In the genomic region with DNA sequence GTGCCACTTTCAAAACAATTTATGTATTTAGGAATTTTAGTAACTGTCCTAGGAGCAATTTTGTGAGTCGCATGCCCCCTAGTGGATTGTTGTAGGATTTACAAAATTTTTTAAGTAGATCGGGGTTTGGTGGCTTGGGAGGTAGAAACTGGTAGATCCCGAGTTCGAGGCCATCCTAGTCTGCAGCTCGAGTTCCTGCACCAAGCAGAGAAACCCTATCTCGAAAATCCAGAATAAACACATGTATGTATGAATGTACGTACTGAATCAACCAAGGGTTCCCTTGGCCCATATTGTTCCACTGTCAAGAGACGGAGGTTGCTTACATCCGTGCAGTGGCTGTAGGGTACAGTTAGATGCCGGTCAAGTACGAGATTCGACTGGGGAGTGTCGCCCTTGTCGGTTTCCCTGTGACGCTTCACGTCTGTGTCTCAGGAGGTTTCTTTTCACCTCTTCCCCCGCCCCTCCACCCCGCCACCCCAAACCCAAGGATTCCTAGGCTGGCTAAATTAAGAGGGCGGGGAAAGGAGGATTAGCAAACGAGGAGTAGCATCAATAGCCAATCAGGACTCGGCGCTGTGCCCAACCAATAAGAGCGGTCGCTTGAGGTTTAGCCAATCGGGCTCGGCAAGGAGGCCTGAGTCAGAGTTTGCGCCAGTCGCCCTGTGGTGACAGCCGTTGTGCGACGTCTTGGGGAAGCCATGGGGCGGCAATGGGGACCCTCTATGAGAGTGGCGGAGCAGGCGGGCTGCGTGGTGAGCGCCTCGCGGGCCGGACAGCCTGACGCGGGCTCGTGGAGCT, we compare ENCODE assay signal across 8 mouse cellular contexts. TPM values are rescaled to one million over a fixed set of nuclear protein-coding genes. Genes with fewer than 3 reads are reported as not detected.
A peak's percentile ranks its signal among the peaks of the same experiment; 100 is the strongest.
DNase-seq lines count a peak whose midpoint lies in the region; ATAC-seq lines count a peak whose summit lies in the region.

A gene (plus strand): TSS at position 645 of the 801 bp plus-strand sequence.

- peaks cover 27% of the 10 kb centered on the region for H3K36me3 ChIP-seq in hindbrain, embryonic 16.5 days (ENCODE audit: control insufficient read depth, insufficient read depth, low read length)
- peaks cover 20% of the 10 kb centered on the region for H3K36me3 ChIP-seq in macrophage (ENCODE audit: inconsistent target)

- peak; percentile 90 for DNase-seq in WW6 (ENCODE audit: low read depth, low spot score)
- DNase-seq in cerebellum, postnatal 4 days (ENCODE audit: low spot score in 2 of 2): peak; percentile 97 to 98
- DNase-seq in gastrocnemius, adult 18-20 months (ENCODE audit: low spot score): peak; percentile 95
- DNase-seq in left cerebral cortex, adult 18-20 months (ENCODE audit: low spot score in 2 of 2): peak; percentile 98
- peak; percentile 97 for DNase-seq in right cerebral cortex, adult 18-20 months
- peak; percentile 90 for DNase-seq in urinary bladder, postnatal 10 days (ENCODE audit: low spot score)

- peak; percentile 97 for ATAC-seq in hindbrain, embryonic 16.5 days

- H3K4me1 ChIP-seq in hindbrain, embryonic 16.5 days (ENCODE audit: control insufficient read depth, insufficient read depth, low read depth, low read length): peaks cover 17% of the 10 kb centered on the region

- H3K4me3 ChIP-seq in hindbrain, embryonic 16.5 days (ENCODE audit: low read length): peak within 1 kb of the TSS; percentile 91
- peak within 1 kb of the TSS; percentile 56 for H3K4me3 ChIP-seq in macrophage (ENCODE audit: inconsistent target)

- under 1% methylated on average over 42 of the region's 42 CpGs for WGBS in hindbrain, embryonic 16.5 days
- WGBS in macrophage (ENCODE audit: missing documents): under 1% methylated on average over 42 of the region's 42 CpGs

- H3K9me3 ChIP-seq in hindbrain, embryonic 16.5 days (ENCODE audit: control insufficient read depth, low read length): no peaks in the 10 kb centered on the region

- peak within 1 kb of the TSS; percentile 100 for H3K4me2 ChIP-seq in hindbrain, embryonic 16.5 days (ENCODE audit: low read length)

- H3K27me3 ChIP-seq in hindbrain, embryonic 16.5 days (replicated peaks; ENCODE audit: control insufficient read depth, insufficient read depth, low read length): no peaks in the 10 kb centered on the region

- peak within 1 kb of the TSS; percentile 79 for H3K9ac ChIP-seq in hindbrain, embryonic 16.5 days (ENCODE audit: low read depth, low read length)

- peaks cover 14% of the 10 kb centered on the region; the same call in 1 of the 2 replicates for H3K79me2 ChIP-seq in macrophage (ENCODE audit: inconsistent target)

- peak within 1 kb of the TSS; percentile 69 for H3K27ac ChIP-seq in hindbrain, embryonic 16.5 days (ENCODE audit: low read depth, low read length)
- peak within 1 kb of the TSS; percentile 58 for H3K27ac ChIP-seq in macrophage

RNA-seq across cellular contexts. Expression of the gene that starts here (rescaled TPM):
- 10 to 100 TPM; 13.0 to 15.1 TPM for total RNA-seq in gastrocnemius, adult 18-20 months (2021)
- 24.5 and 25.0 TPM in 2 replicates for polyA plus RNA-seq in hindbrain, embryonic 16.5 days (2015; fragmentation: Nextera tagmentation; extraction: Ambion mirVana)
- 10 to 100 TPM; 22.0 to 23.1 TPM for total RNA-seq in left cerebral cortex, adult 18-20 months (2021)
- total RNA-seq in macrophage (2018; cell fraction: chromatin; rRNA removed): 10 to 100 TPM in 12 of 26 experiments, 1 to 10 TPM in 14; 3.7 to 20.0 (median 9.2) TPM
- total RNA-seq in macrophage (2018; cell fraction: cytosol; rRNA removed): 10 to 100 TPM in 23 of 26 experiments, 1 to 10 TPM in 3; 7.0 to 18.4 (median 13.6) TPM
- total RNA-seq in macrophage (2018; cell fraction: nucleus; rRNA removed): 10 to 100 TPM in 19 of 26 experiments, 1 to 10 TPM in 7; 6.4 to 28.4 (median 12.1) TPM
- polyA plus RNA-seq in macrophage (2018): 9.0 to 16.4 TPM (median 13.3 TPM) in 3 replicates

Comparison
In these comparisons a context has a peak if more than half of its experiments do, and no peak if none do; other contexts are left out.
1. Peak in every context shown above with its lines: DNase-seq, ATAC-seq, H3K4me3 ChIP-seq and H3K27ac ChIP-seq.